Mouse (Mus musculus): ENCODE measurements around the gene Gm11237. TPM values are rescaled to one million over a fixed set of nuclear protein-coding genes. Genes with fewer than 3 reads are reported as not detected.

Gene Gm11237
- not detected for polyA plus RNA-seq (2014; fragmentation: Illumina TruSeq; extraction: RNeasy Lipid Tissue Mini Kit (QIAGEN cat#74804); ENCODE audit: low read depth, low replicate concordance)

GRCm38 (mm10) chr4:73622684-73623083, at the start of gene Gm11237:
Gene Gm11237 (plus strand): TSS chr4:73622984.

GRCm38 (mm10) chr4:73607581-73607980, 15.2 kb upstream of the Gm11237 start, which contains the start of gene Gm11238:
Gene Gm11238 (plus strand): TSS chr4:73607881.

DNA sequence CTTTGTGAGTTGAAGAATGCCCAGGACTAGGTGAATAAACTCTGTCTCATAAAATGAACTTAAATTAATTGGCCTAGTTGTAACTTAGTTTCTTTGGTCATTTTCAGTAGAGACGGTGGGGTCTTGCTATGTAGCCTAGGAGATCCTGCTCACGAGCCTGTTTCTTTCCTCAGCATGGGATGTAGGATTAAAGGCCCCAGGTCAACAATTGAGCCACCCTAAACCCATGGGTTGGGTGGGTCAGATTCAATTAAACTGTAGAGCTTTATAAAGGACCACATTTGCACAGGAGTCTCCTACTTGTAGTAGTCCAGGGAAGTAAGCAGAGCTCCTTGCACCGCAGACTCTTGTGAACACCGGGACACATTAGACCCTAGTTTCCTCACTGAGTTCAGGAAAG, 15.0 kb downstream of the Gm11237 start, which contains the start of gene Gm11236:
Gm11236 (plus strand) TSS at position 301 of the 400 bp plus-strand sequence.

DNA sequence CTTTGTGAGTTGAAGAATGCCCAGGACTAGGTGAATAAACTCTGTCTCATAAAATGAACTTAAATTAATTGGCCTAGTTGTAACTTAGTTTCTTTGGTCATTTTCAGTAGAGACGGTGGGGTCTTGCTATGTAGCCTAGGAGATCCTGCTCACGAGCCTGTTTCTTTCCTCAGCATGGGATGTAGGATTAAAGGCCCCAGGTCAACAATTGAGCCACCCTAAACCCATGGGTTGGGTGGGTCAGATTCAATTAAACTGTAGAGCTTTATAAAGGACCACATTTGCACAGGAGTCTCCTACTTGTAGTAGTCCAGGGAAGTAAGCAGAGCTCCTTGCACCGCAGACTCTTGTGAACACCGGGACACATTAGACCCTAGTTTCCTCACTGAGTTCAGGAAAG, 45.3 kb downstream of the Gm11237 start, which contains the start of gene Gm11239:
Gm11239 (plus strand) TSS at position 301 of the 400 bp plus-strand sequence.

Other genes starting within 250 kb of the Gm11237 start
- gene Gm11487, start 217.9 kb upstream of the Gm11237 start, polyA plus RNA-seq (2014; fragmentation: Illumina TruSeq; extraction: RNeasy Lipid Tissue Mini Kit (QIAGEN cat#74804); ENCODE audit: low read depth, low replicate concordance), result not detected
- gene Gm11238, start 15.1 kb upstream of the Gm11237 start, polyA plus RNA-seq (2014; fragmentation: Illumina TruSeq; extraction: RNeasy Lipid Tissue Mini Kit (QIAGEN cat#74804); ENCODE audit: low read depth, low replicate concordance), result not detected
- gene Gm11236, start 15.1 kb downstream of the Gm11237 start, polyA plus RNA-seq (2014; fragmentation: Illumina TruSeq; extraction: RNeasy Lipid Tissue Mini Kit (QIAGEN cat#74804); ENCODE audit: low read depth, low replicate concordance), result not detected
- not detected for gene Gm11239, start 45.4 kb downstream of the Gm11237 start, polyA plus RNA-seq (2014; fragmentation: Illumina TruSeq; extraction: RNeasy Lipid Tissue Mini Kit (QIAGEN cat#74804); ENCODE audit: low read depth, low replicate concordance)
- gene Gm428, start 60.5 kb downstream of the Gm11237 start, polyA plus RNA-seq (2014; fragmentation: Illumina TruSeq; extraction: RNeasy Lipid Tissue Mini Kit (QIAGEN cat#74804); ENCODE audit: low read depth, low replicate concordance), result not detected
- gene Rasef, start 168.0 kb downstream of the Gm11237 start, polyA plus RNA-seq (2014; fragmentation: Illumina TruSeq; extraction: RNeasy Lipid Tissue Mini Kit (QIAGEN cat#74804); ENCODE audit: low read depth, low replicate concordance), result 16.5 TPM

Data from adipose tissue, adult 10 weeks (tissue).